Mouse (Mus musculus) cortical plate, adult 2 months (tissue): ENCODE measurements around the gene Hoxc5. TPM values are rescaled to one million over a fixed set of nuclear protein-coding genes. Genes with fewer than 3 reads are reported as not detected.

Experiments used
- H3K27ac ChIP-seq: fragments of 200-500 bp; 2 replicates; pipeline ENCODE4 v1.5.1; 2012; ENCODE audit warnings: low read length, control low read depth, inconsistent platforms; ENCODE audit not compliant: insufficient read depth
- H3K4me1 ChIP-seq: fragments of 200-500 bp; 2 replicates; pipeline ENCODE4 v1.6.1; 2011; ENCODE audit warnings: low read length; ENCODE audit not compliant: control insufficient read depth, insufficient read depth
- H3K4me3 ChIP-seq: fragments of 200-500 bp; 2 replicates; pipeline ENCODE4 v1.5.1; 2011; ENCODE audit warnings: mild to moderate bottlenecking, low read length, control low read depth; ENCODE audit not compliant: insufficient read depth
- CTCF ChIP-seq: fragments of 200-500 bp; IDR thresholded peaks from 2 replicates; pipeline ENCODE4 v1.5.1; 2011; ENCODE audit warnings: mild to moderate bottlenecking, control low read depth, low read length; ENCODE audit not compliant: insufficient read depth; ENCODE audit errors: extremely low read depth
- POLR2A ChIP-seq: fragments of 200-500 bp; IDR thresholded peaks from 2 replicates; pipeline ENCODE4 v1.6.1; 2011; ENCODE audit warnings: mild to moderate bottlenecking, low read length, control low read depth; ENCODE audit not compliant: insufficient read depth; ENCODE audit errors: extremely low read depth
- polyA plus RNA-seq: library from polyadenylated mRNA; depleted of rRNA; stranded (reverse); fragments of >200 nt; gene quantifications from 2 replicates; pipeline ENCODE4 v1.2.3, GENCODE M21; 2012

Hoxc5 gene
- polyA plus RNA-seq, 1 experiment: not detected

DNA sequence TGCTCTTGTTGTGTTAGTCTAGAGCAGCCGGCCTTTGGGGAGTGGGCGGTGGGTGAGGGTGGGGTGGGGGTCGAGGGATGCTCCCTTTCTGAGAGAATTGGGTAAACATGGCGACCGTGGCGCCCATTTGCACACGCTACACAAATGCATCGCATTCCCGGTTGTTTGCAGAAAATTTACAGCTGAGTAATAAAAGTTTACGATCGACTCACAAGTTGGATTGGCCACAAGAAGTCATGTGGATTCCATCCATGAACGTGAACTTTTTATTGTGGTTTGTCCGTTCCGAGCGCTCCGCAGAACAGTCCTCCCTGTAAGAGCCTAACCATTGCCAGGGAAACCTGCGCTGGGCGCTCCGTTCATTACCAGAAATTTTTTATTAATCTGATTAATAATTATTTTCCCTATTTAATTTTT lies 30.7 kb downstream of the Hoxc5 start, which contains the start of gene Hoxc6:
Hoxc6 (plus strand) TSS at position 319 of the 417 bp plus-strand sequence.
- TF ChIP-seq CTCF (no peak), POLR2A (no peak)
- Histone ChIP-seq H3K27ac (no peak within 1 kb of the TSS), H3K4me1 (no peaks in the 10 kb centered on the region), H3K4me3 (0 out of 2 replicates have a peak within 1 kb of the TSS, but pooled peaks have one; percentile 13)

DNA sequence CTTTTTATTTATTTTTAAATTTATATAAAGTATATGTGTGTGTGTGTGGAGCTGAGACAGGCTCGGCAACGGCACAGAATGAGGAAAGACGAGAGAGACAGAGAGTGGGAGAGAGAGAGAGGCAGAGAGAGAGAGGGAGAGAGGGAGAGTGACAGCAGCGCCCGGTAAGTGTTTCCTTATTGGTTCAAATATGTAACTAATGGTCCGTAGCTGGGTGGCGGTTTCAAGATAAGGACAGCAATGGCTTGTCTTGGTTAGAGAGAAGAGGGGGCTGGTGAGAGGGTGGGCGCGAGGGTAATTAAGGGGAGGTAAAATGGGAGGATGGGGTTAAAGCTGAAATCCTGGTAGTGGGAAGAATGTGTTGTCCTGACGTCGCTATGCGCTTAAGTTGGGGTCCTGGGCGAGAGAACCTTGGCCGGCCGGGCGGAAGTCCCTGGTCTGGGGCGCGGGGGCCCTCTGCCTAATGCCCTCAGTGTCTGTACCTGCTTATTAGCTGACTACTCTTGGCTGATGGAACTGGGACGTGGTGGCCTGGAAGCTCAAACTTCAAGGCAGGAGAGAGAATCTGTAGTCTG lies 31.5 kb downstream of the Hoxc5 start:
- H3K4me3 ChIP-seq: 0 out of 2 replicates have a peak overlapping the region, but pooled peaks have one; percentile 13
- H3K27ac ChIP-seq: no peak overlapping the region
- no peak for TF ChIP-seq CTCF
- no peaks in the 10 kb centered on the region for H3K4me1 ChIP-seq

DNA sequence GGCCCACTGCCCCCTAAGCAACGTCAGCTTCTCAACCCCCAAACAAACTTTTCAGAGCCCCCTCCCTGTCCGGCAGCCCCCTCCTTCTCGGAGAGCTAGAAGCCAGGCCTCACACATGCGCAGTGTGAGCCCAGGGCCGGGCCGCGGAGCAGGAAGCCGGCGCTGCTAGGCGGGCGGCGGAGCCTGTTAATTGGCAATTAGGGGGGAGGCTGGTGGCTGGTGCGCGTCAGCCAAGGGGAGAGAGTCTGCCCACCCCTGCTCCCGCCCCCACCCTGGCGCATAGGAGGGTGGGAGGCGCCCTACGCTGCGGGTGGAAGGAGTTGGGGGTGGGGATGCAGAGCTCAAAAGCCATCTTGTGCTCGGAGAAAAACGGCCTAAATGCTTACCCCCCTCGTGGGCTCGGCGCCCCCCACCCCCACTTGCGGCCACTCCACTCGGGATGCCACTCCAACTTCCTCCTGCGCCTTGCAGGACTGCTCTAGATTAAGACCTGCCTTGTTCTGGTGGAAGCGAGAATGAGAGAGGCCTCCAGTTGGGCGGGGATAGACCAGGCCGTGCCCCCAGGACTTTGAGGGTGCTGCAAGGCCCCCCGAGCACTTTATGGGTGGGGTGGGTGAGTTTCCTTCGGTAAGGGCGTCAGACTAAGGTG lies 32.1 kb downstream of the Hoxc5 start:
- Histone ChIP-seq H3K27ac (no peak overlapping the region), H3K4me3 (0 out of 2 replicates have a peak overlapping the region, but pooled peaks have one; percentile 13), H3K4me1 (no peaks in the 10 kb centered on the region)
- TF ChIP-seq POLR2A (no peak), CTCF (no peak)

DNA sequence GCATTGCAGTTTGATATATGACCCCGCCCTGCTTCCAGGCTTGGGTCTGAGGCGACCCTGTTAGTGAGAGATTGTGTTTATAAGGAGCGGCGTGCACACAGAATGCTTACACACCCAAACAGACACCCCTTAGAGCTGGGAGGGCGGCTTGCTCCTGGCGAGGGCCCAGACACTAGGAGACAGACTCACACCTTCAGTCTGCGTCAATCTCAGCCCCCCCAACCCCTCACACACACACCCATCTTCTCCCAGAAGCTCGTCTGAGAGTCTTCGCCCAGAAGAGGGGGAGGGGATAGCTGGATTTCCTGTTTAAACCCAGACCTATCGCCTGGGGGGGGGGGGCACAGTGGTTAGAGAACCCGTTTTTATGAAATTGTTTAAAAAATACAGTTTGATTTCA lies 32.7 kb downstream of the Hoxc5 start:
- H3K4me3 ChIP-seq: no peak overlapping the region
- TF ChIP-seq CTCF (no peak), POLR2A (no peak)
- no peaks in the 10 kb centered on the region for H3K4me1 ChIP-seq
- H3K27ac ChIP-seq: no peak overlapping the region

DNA sequence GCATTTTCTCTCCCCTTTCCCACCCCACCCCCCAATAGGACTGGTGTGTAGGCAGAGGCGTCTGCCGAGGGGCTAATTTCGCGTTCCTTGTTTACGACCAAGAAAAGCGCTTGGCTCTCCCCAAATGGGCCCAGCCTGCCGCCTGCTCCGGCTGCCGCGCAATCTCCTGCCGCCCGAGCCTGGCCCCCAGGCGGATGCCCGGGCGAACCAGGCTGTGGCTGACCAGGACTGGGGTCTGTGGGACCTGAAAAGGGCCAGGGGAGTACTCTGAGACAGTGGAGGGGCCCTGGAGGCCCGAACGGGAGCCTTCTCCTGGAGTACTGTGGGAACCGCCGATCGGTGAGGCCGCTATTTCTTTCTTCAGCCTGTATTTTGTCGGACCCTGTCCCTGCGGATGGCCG lies 33.3 kb downstream of the Hoxc5 start:
- H3K27ac ChIP-seq: no peak overlapping the region
- no peak overlapping the region for H3K4me3 ChIP-seq
- TF ChIP-seq POLR2A: no peak
- no peak for TF ChIP-seq CTCF
- H3K4me1 ChIP-seq: no peaks in the 10 kb centered on the region

DNA sequence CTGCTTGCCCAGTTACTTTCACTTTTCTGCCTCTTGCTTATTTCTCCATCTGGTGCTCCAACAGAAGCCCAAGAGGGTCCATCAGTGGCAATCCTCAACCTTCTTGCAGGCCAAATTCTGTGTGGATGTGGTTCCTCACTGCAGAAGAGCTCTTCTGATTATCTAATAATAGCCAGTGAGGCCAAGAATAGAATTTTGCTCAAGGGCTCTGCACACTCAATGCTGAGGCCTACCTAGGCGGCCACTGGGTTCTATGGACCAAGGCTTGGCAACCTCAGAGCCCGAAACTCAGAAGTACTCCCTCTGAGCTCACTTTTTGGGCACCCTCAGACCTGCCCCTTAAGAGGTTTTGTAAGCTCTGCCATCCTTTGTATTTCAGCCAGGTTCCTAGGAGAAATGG lies 34.1 kb downstream of the Hoxc5 start:
- TF ChIP-seq POLR2A (no peak), CTCF (no peak)
- Histone ChIP-seq H3K4me3 (no peak overlapping the region), H3K4me1 (no peaks in the 10 kb centered on the region), H3K27ac (no peak overlapping the region)

- TF ChIP-seq POLR2A: no peak
- TF ChIP-seq CTCF: no peak
These were observed 34.9 kb downstream of the Hoxc5 start for GRCm38 (mm10) chr15:103002156-103002555.

DNA sequence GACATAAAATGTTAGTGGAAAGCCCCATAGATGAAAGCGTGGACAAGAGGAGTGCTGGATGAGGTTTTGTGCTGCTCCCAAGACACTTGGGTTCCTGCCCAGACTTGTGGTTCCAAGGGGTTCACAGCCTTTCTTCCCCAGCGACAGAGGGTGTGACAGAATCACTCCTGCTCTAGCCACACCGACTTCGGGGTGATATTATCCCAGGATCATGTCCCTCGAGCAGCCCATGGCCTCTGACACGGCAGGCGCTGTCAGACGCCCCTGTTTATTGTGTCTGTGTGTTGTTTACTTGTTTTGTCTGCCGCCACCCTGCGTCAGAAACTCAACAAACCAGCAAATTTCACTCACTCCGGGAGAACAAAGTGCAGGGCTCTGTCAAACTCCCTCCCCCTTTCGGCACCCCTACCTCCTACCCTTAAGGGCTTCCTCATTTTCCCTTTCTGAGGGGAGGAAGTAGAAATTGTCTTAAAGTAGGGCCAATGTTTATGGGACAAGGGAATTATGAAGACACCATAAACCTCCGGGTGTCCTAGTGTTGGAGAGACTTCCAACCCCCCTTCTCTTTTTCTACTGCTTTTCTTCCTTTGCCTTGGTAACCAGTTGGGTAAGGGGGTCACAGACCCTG lies 35.7 kb downstream of the Hoxc5 start:
- no peak overlapping the region for H3K4me3 ChIP-seq
- TF ChIP-seq CTCF (no peak), POLR2A (no peak)
- no peaks in the 10 kb centered on the region for H3K4me1 ChIP-seq
- H3K27ac ChIP-seq: no peak overlapping the region

More at GRCm38 (mm10) chr15:103002156-103002555, 34.9 kb downstream of the Hoxc5 start:
- Histone ChIP-seq H3K27ac (no peak overlapping the region), H3K4me3 (no peak overlapping the region), H3K4me1 (no peaks in the 10 kb centered on the region)

- no peak overlapping the region for H3K27ac ChIP-seq
- H3K4me3 ChIP-seq: no peak overlapping the region
- no peaks in the 10 kb centered on the region for H3K4me1 ChIP-seq
- TF ChIP-seq CTCF (no peak), POLR2A (no peak)
These were observed 38.1 kb downstream of the Hoxc5 start for GRCm38 (mm10) chr15:103005308-103005707.

GRCm38 (mm10) chr15:103005797-103006196 lies 38.6 kb downstream of the Hoxc5 start:
- Histone ChIP-seq H3K27ac (no peak overlapping the region), H3K4me3 (no peak overlapping the region), H3K4me1 (no peaks in the 10 kb centered on the region)
- TF ChIP-seq POLR2A: no peak
- TF ChIP-seq CTCF: no peak
